Mouse (Mus musculus) spleen, embryonic (tissue): Measurements from ENCODE around the gene Ttc39b.

Experiments used
- CTCF ChIA-PET: fragments of 350-600 bp; sonication (Branson Sonifier 250); formaldehyde crosslinking; loops from one replicate; lab custom pipeline; 2022; lab: Charles Lee

The Ttc39b gene

DNA sequence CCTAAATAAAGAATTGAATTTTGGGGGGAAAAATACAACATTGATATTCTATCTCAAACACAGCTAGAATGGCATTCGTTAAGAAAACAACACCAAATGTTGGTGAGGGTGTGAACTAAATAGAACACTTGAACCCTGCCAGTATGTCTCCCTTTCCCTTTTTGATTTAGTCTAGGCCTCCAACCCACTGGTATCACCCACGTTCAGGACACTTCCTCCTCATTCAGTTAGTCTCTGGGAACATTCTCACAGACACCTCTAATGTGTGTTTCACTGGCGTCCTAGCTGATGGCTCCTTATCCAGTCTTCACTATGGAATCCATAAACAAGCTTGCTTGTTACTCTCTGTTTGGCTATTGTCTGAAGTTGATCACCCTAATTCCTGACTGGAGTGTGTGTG, 125.9 kb downstream of the Ttc39b start:
- CTCF ChIA-PET, result no interaction called here

DNA sequence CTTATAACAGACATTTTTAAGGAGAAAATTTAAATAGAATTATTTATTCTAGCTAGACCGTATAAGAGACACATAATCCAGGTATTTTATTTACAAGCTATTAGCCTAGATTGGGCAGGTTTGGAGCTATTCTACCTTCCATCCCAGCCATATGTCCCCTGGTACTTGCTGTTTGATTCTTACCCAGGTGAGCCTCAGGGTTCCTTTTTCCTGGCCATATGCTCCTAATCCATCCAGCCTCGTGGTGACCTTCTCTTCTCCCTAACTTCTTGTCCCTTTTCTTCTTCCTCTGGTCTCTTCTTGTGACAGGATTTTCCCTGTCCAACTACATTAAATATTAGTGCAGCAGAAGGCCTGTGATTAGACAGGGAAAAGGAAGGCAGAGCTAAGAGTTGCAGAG, 134.3 kb downstream of the Ttc39b start:
- CTCF ChIA-PET, result no interaction called here

DNA sequence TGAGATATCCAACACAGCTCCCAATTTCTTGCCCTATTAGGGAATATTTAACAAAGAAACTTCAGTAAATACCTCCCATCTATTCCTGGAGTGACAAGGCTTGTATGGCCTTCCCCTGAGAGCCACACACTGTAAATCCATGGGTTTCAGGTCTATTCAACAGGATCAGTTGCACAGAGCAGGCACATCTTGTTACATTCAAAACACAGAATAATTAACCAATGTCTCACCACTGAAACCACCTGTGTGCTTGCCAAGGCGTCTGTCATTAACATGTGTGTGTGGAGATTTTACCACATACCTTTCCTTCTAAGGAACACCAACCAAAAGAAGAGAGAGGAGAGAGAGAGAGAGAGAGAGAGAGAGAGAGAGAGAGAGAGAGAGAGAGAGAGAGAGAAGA, 136.7 kb downstream of the Ttc39b start:
- CTCF ChIA-PET, result no interaction called here

DNA sequence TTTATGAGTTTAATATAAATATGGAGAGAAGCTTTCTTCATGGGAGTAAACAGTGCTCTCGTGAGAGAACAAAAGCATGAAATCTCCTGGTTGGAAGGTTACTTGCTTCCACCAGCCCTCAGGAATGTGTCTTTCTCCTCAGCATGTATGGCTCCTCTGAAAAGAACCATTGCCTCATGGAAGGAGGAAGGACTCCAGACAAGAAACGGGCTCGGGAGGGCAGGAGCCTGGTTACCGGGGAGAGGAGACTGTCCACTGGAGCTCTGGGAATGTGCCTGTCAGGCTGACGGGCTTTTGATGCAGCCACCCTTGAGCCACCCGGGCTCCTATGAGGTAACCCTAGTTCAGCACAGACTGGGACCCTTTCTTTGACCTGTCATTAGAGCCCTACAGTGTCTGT, 137.6 kb downstream of the Ttc39b start:
- CTCF ChIA-PET, result interaction anchor here (1.1 kb wide), 1 partner anchor 12 kb away, joined by 3 read pairs; no protein-coding TSS in a partner anchor

DNA sequence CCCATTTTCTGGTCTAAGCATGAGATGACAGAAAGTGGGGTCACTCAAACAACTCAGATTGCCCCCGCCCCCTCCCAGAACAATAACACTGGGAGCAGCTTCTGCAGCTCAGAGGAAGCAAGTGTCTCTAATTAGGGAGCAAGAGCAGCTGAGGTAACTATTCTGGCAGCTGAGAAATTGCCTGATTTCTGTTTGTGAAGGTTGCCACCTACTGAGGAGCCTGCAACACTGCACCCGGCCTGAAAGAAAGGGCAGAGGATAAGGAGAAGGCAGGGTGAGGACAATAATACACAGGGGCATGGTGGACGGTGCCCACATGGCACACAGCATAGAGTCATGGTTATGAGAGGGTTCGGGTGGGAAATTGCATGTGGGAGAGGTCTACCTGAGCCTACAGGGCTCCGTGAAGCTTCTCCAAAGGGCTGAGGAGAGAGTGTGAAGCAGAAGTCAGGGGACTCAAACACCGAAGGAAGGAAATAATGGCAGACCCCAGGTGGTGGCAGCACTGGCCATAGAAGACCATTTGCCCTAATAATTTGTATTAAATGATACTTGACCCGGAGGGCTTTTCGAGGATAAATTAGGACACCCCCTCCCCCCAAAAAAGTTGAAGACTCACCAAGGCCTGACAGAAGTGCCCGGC, 140.6 kb downstream of the Ttc39b start:
- CTCF ChIA-PET, result no interaction called here

DNA sequence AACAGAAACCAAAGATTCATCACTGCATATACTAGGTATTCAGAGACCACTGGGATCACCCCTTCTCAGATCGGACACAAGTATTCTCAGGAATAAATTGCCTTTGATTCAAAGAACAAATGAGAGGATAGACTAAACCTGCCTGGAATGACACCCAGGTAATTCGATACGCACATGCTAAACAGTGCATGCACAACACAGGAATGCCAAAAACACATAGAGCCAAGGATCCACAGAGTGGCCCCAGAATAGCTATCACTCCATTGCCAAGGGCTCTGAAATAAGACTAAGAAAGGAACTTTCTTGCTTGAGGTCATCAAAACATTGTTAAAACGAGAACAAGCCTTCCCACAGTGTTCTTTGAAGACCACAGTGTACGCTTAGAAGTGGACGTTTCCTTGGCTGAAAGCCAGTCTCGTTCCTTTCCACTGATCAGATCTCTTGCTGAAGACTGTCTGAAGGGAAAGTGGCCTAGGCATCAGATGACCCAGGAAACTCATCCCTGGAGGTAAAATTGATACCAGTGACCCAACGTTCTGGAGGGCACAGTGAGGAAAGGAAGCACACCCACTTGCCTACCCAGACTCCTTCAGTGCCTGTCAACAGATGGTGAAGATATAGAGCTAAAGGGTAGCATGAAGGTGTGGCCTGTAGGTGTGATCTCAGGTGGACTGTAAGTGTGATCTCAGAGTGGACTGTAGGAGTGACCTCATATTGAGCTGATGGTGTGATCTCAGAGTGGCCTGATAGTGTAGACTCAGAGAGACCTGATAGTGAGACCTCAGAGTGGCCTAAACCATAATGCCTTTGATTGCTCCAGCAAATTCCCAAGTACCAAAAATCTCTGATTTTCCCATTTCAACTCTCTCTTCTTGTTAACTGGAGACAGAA, 141.6 kb downstream of the Ttc39b start:
- CTCF ChIA-PET, result no interaction called here

DNA sequence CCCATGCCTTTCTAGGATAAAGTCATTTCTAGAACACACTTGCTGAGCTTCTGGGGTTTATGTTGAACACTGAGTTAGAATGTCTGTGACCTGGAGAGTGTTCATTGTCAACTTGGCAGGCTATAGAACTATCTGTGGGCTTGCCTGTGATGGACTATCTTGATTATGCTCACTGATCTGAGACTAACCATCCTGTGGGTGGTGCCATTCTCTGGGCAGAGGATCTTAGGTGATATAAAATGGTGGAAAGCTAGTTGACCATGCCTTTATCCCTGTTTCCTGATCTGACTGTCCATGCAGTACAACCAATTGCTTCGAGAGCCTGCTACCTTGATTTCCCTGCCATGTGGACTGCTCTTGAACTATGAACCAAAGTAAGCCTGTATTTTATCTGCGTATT, 146.6 kb downstream of the Ttc39b start:
- CTCF ChIA-PET, result no interaction called here

DNA sequence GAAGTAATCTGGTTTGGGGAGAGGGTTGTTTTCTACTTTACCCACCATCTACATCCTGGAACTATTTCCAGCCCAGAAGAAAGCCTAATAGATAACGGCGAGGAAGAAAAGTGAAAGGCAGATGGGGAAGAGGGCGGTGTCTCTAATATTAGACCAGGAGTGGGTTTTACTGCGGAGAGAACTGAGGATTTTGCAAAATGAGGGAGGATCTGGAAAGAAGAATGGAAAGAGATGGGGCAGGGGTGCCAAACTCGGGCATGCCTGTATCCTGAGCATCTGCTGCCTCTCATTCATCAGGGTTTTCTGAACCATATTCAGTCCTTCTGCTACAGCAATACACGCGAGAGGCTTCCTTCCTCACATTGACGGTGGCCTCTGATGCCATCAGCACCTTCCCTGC, 149.1 kb downstream of the Ttc39b start:
- CTCF ChIA-PET, result no interaction called here

DNA sequence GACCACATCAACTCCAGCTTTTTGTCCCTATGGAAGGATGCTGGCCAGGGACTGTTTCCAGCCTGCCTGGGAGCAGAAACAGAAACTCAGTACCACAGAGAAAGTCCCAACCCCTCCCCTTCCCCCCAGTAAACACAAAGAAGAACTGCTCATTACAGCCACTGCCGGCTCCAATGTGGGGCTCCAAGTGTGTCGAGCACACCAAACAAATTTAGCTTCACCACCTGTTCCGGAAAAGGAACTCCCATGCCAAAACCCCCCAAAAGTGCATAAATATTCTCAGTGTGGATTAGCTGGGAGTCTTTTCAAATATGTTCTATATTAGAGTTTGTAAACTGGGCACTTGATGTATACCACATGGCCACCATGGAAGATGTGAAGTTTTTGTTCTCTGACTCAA, 151.8 kb downstream of the Ttc39b start:
- CTCF ChIA-PET, result no interaction called here

DNA sequence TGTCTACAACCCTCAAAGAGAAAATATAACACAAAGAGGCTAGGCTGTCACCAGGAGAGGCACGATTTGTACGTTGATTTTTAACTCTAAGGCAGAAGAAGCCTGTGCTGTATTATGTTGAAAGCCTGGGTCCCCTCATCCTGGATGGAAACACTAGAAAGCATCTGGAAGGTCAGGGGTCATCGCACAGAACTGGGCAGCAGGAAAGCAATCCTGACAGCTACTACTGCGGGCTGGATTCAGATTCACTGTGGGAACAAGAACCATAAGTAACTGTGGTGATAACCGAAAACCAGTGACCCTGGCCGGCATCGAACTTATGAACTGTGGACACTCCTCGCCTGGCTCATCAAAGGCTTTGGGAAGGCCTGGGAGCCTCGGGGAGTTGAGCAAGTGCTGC, 153.3 kb downstream of the Ttc39b start:
- CTCF ChIA-PET, result no interaction called here
